Mouse (Mus musculus): ENCODE data around the gene Atp11c.

- TF ChIP-seq CTCF (conservative IDR thresholded peaks at IDR 0.05; ENCODE audit: insufficient read depth, insufficient read length, low read depth, low read length) (no peak), POLR2A (IDR thresholded peaks at IDR 0.05; ENCODE audit: low read depth, low read length) (no peak)
Observed at GRCm38 (mm10) chrX:60544098-60544497, 48.4 kb downstream of the Atp11c start.
